Mouse (Mus musculus) testis, adult 2 months (tissue): Measurements from ENCODE around the gene Add3.

ENCODE experiments used
- CTCF ChIP-seq: fragments of 200-500 bp; IDR thresholded peaks from 2 replicates; pipeline ENCODE4 v1.5.1; 2012; ENCODE audit warnings: low read depth, mild to moderate bottlenecking, inconsistent platforms, low read length, moderate library complexity; ENCODE audit not compliant: control insufficient read depth, insufficient read depth, insufficient replicate concordance
- POLR2A ChIP-seq: fragments of 200-500 bp; IDR thresholded peaks from 2 replicates; pipeline ENCODE4 v1.6.1; 2012; ENCODE audit warnings: low read depth, mild to moderate bottlenecking, inconsistent platforms, low read length, moderate library complexity; ENCODE audit not compliant: control insufficient read depth

DNA sequence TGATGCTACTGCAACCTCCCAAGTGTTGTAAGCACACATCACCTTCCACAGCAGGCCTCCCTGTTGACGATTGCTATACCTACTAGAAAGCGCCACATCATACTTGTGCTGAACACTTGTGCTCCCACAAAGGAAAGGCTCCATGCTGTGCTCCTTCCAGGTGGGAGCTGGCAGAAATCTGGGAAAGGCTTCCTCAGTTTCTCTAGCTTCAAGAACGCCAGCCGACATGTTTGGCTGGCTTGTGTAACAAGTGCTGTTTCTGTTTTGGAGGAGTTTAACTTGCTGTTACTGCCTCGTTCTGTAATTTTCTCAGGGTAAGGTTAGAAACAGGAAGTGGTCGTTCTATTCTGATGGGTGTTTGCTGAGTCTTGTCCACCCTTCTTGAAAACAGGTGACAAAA, 22.7 kb downstream of the Add3 start:
- TF ChIP-seq CTCF (no peak), POLR2A (no peak)
